Mouse (Mus musculus): Measurements from ENCODE around the gene Klc4.

DNA sequence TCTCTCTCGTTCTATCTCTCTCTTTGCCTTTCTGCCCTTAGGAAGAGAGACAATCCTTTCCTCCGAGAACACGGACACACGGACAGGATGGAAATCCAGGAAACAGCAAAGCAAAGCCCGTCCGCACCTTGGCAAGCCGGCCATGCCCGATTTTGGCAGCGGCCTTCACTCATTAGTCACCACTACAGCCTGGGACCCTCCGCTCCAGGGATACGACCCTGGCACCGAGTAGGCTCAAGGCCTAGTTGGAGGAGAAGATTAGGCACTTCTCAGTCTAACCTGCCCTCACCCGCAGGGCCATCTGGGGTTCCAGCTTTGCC lies 17.4 kb downstream of the Klc4 start:
- TF ChIP-seq CTCF (IDR thresholded peaks at IDR 0.05; ENCODE audit: low read depth, low read length) = no peak
- no peak for TF ChIP-seq EP300 (IDR thresholded peaks at IDR 0.05; ENCODE audit: insufficient read depth, low read depth, low read length)
- no peak for TF ChIP-seq POLR2A (IDR thresholded peaks at IDR 0.05; ENCODE audit: insufficient read depth, low read length)
